Mouse (Mus musculus): ENCODE results near the gene Defb22. TPM values are rescaled to one million over a fixed set of nuclear protein-coding genes. Genes with fewer than 3 reads are reported as not detected.

Gene Defb22
- total RNA-seq (2015) (not detected in 2 replicates), total RNA-seq (2017) (not detected in 2 replicates)

DNA sequence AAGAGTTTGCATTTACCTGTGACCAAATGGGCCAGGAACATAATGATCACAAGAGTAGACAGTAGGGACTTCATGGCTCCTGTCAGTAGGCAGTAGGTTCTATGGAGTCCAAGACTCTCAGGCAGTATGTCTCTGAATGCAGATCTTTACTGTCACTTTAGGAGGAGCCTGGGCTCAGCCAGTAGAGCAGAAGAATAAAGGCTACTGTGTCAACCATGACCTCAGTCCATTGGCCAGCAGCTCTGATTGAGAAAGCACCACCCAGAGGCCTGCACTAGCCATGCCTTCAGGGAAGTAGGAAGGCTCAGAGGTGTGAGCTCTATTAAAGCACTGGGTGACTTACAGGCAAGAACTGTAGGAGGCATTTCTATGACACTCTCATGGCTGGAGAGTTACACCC lies at the start of gene Defb22:
Gene Defb22 (minus strand): TSS at position 101 of the 400 bp plus-strand sequence.
- no peak for ATAC-seq (replicated peaks; ENCODE audit: poor library complexity)

DNA sequence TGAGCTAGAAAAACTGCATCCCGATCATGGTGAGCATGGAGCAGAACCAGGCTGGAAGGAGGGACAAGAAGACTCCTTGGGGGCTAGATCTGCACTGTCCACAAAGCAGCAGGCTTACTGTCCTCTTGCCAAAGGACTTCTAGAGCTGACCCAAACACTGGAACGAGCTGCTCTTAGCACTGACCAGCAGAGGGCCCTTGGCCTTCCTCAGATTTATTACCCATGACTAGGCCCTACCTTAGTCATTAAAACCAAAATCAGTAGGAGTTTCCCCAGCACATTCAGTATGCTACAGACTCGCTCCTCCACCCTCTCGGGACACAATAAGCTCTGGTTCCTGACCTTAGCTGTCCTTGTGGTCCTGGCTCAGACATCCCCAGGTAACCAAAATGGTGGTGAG lies 28.0 kb upstream of the Defb22 start, which contains the start of gene Defb28:
Gene Defb28 (plus strand): TSS at position 275 of the 400 bp plus-strand sequence.
- ATAC-seq (replicated peaks; ENCODE audit: poor library complexity) = no peak

DNA sequence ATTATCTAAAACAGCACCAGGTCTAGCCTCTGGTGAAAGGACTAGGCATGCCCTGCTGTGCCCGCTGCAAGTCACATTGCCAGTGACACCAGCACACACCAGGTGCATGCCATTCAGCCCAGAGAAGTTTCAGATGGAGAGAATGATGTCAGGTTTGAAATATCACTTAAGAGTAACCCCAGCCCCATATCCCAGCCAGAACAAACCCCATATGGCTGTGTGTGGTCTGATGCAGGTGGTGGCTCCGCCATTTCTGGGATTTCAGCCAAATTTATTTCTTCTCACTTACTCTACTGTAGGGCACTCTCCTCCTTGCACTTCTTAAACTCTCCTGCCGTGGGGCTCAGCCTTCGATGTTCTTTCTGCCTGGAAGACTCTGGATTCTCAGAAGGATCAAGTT lies 26.1 kb upstream of the Defb22 start:
- no peak for ATAC-seq (replicated peaks; ENCODE audit: poor library complexity)

DNA sequence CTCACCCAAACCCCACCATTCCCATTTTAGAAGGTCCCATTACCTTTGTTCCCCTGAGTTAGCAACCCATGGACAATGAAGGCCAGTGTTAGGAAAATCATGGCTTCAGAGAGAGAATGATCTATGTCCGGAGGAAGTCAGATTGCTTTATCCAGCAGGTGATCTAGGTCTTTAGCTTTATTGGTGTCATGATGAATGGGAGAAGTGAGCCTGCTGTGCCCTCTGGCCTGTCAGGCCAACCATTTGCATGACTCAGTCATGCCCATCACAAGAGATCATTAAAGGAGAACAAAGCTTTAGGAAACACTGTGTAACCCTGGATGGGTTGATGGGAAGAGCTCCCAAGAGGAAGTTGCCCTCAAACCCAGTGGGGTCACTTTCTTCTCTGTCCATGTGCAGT lies 21.7 kb upstream of the Defb22 start, which contains the start of gene Defb26:
Gene Defb26 (minus strand): TSS at position 101 of the 400 bp plus-strand sequence.
- ATAC-seq (replicated peaks; ENCODE audit: poor library complexity) = no peak

DNA sequence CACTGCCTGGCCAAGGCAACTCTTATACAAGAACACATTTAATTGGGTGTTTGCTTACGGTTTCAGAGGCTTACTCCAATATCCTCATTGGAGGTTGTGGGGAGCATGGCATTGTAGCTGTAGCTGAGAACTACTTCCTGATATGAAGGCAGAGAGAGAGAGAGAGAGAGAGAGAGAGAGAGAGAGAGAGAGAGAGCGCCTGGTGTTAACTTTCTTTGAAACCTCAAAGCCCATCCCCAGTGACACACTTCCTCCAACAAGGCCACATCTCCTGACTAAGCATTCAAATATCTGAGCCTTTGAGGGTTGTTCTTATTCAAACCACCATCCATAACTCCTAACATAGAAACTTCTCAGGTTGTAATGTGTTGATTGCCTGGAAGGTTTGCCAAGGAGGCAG lies 14.0 kb upstream of the Defb22 start:
- ATAC-seq (replicated peaks; ENCODE audit: poor library complexity) = no peak

DNA sequence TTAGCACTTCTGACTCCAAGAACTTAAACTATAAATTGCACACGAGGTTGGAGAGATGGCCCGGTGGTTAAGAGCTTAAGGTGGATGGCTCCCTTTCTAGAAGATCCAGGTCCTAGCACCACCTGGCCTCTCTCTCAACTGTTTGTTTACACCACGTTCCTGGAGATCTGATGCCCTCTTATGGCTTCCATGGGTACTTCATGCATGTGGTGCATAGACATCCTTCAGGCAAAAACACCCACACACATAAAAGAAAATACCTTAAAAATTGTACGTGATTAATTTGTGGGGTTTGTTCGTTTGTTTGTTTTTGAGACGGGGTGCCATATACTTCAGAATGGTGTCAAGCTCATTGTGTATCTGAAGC lies 10.9 kb upstream of the Defb22 start:
- peak; percentile 73 for ATAC-seq (replicated peaks; ENCODE audit: poor library complexity)

DNA sequence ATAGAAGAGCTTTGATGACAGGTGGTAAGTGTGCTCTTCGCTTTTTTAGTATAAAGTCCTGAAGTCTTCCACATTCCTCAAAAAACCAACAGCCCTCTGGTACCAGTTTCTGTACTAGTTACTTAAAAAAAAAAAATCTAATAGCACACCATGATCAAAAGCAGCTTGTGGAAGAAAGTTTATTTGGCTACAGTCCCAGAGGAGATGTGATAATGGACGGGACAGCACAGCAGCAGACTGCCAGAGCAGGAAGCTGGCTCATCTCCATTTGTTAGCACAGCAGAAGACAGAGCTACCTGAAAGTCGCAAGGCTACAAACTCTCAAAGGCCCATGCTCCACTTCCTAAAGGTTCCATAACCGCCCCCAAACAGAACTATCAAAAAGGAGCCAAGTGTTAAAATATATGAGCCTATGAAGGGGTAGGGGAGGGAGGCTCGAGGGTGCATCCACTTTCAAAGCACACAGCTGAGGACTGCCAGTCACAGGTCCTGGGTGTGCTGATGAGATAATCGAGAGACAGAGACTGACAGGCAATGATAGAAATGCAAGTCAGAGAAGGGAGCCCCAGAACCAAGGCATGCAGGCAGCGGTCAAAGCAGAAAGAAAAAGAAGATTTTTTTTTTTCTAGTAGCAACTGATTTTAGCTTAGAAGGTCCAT lies 10.4 kb upstream of the Defb22 start:
- ATAC-seq (replicated peaks; ENCODE audit: poor library complexity) = peak; percentile 93

DNA sequence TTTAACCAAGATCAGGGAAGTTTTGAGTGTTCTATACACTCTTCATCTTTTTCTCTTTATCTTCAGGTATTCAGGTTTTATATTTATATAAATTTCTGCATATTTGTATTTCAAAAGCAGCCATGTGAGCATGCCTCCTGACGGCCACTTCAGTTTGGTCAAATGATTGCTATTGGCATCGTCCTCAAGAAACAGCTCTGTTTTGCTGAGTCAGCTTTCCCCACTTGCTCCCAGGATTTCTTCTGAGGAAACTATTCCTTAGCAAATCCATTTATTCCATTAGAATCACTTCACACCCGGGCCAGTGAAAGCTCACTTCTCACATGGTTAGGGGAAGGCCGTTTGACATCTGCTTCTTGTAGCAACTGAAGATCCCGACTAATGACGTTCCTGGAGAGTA lies 8.1 kb upstream of the Defb22 start:
- no peak for ATAC-seq (replicated peaks; ENCODE audit: poor library complexity)

DNA sequence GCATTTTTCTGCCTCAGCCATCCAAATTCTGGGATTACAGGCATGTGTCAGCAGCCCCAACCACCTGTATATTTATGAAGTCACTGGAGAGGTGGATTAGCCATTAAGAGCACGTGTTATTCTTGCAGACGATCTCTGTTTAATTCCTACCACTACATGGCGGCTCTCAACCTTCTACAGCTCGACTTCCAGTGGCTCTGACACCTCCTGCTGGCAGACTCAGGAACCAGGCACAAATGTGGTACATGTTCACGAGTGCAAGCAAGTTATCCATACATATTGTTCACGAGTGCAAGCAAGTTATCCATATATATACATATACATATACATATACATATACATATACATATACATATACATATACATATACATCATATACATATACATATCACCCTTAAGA lies 3.2 kb upstream of the Defb22 start:
- no peak for ATAC-seq (replicated peaks; ENCODE audit: poor library complexity)

DNA sequence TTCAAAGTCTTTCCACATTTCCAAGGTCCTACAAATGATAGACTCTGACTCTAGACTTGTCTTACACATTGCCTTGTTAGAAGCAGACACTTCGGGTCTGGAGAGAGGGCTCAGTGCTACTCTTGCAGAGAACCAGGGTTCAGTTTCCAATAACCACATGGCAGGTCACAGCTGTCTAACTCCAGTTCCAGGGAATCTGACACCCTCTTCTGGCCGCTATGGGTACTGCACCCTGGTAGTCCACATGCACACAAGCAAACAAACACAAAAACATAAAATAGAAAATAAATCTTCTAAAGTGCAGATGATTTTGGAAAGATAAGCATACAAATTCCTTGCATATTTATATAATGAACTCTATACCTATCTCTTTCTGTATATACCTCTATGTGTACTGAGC lies 2.9 kb downstream of the Defb22 start:
- ATAC-seq (replicated peaks; ENCODE audit: poor library complexity) = no peak

DNA sequence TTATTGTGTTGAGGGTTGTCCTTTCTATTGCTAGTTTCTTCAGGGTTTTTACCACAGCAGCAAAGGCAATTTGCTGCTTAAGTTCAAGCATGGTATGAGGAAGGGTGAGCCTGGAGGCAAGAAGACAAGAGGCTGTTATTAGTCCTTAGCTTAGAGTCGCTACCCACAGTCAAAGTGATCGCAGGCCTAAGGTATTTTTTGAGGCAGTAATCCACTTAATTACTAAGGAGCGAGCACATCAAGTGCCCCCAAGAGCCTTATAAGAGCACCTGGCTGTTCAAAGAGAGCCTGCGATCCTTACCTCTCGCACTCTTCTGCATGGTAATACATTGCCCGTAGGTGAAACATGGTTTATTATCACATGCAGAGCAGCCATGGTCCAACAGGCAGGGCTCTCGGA lies 8.2 kb downstream of the Defb22 start:
- no peak for ATAC-seq (replicated peaks; ENCODE audit: poor library complexity)

DNA sequence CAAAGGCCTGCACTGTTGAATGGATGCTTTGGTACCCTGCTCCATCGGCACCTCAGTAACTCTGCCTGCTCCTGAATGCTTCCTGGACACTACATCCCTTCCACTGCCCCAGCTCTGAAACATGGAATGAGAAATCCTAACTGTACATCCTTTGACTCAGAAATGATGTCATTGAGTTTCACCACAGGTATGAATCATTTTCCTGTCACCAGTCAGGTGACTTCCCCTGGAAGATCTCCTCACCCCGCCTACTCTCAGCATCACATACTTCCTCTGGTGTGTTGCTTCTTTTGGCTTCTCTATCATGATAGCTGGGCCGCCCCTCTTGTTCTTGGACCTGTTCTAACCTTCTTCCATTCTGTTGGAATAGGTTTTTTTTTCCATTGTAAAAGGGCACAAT lies 9.1 kb downstream of the Defb22 start:
- 0 out of 2 replicates have a peak, but pooled peaks have one; percentile 23 for ATAC-seq (replicated peaks; ENCODE audit: poor library complexity)

DNA sequence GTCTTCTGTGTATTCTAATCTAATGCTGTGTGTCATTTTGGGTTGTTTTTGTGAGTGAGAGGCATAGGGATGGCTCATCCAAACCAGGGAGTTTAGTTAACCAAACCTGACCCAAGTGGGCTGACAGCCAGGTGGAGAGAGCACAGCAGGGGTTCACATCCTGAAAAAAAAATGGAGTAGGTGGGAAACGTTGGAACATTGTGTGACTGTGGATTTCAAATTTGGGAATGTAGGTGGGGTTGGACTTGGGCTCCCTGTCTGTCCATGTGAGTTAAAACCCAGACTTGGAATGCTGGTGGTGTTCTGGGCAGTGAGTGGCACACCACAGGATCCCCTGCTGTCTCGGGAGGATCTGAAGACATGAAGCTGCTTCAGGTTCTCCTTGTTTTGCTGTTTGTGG lies 13.2 kb downstream of the Defb22 start, which contains the start of gene Defb20:
Gene Defb20 (plus strand): TSS at position 301 of the 400 bp plus-strand sequence.
- no peak for ATAC-seq (replicated peaks; ENCODE audit: poor library complexity)

DNA sequence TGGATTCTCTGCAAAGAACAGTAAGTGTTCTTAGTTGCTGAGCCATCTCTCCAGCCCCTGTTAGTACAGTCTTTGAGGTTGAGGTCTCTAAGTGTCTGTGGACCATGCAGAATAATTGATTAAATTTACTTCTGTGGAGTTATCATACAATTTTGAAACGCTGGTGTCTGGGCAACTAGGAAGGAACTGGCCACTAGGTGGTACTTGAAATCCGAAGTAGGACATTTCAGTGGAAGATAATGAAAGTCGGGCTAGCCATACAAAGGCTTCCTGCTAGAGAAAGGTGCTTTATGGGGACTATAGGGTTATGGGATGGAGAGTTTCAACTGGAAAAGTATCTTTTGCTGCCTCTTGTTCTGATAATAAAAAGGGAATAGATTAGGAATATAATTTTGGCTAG lies 17.5 kb downstream of the Defb22 start:
- ATAC-seq (replicated peaks; ENCODE audit: poor library complexity) = no peak

DNA sequence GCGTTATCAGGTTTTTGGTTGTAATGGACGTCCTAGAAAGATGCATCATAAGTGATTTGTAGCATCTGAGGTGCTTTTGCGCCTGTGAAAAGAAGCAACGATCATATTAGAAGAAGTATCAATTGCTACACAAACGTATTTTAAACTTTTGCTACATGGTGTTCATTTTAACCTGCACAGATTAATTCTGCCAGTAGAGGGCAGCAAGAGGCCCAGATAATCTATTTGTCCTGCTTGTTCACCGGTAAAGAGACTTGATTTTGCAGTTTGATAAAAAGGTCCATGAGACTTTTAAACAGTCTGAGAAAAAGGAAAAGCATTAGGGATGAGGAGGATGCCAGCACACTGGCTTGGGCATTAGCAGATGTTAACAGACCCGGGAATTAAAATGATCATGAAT lies 19.0 kb downstream of the Defb22 start:
- peak; percentile 70 for ATAC-seq (replicated peaks; ENCODE audit: poor library complexity)

DNA sequence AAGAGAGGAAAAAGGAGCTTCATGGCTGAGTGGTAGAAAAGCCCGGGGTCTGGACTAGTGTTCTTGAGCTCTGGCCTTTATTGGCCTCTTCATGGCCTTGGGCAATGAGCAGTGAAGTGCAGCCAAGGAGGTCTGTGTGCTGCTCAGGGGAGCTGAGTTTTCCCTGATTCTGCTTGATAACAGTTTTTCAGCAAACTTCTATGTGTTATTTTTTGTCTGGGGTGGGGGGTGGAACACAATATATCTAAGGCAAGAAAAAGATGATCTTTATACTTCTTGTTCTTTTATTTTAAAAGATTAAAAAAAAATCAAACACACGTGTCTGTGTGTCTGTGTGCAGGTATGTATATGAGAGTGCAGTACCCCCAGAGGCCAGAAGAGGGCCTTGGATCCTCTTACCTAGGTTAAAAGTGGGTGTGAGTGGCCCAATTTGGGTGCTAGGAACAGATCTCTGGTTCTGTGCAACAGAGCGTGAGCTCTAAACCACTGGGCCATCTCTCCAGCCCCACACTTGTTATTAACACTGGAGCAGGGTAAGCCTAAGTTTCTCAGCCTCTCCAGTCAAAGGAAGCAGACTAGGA lies 25.3 kb downstream of the Defb22 start, which contains the start of gene Defb23:
Gene Defb23 (minus strand): TSS at position 51 of the 581 bp plus-strand sequence.
- ATAC-seq (replicated peaks; ENCODE audit: poor library complexity) = no peak

DNA sequence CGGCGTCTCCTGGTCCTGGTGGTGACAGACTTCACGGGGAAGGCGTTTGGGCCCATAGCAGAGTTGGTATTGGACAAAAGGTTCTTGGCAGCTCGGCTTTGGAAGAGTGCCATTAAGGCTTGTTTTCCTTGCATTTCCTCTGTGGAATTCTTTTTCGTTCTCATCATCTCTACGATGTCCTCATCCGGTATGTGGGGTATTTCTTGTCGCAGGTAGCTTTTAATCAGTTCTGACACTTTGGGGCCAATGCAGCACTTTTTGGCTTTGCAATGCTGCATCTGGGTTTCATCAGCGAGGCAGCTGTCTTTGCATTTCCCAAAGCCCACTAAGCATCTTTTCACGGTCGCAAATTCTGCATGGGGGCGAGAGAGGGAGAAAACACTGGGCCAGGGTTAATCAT lies 30.7 kb downstream of the Defb22 start:
- no peak for ATAC-seq (replicated peaks; ENCODE audit: poor library complexity)

DNA sequence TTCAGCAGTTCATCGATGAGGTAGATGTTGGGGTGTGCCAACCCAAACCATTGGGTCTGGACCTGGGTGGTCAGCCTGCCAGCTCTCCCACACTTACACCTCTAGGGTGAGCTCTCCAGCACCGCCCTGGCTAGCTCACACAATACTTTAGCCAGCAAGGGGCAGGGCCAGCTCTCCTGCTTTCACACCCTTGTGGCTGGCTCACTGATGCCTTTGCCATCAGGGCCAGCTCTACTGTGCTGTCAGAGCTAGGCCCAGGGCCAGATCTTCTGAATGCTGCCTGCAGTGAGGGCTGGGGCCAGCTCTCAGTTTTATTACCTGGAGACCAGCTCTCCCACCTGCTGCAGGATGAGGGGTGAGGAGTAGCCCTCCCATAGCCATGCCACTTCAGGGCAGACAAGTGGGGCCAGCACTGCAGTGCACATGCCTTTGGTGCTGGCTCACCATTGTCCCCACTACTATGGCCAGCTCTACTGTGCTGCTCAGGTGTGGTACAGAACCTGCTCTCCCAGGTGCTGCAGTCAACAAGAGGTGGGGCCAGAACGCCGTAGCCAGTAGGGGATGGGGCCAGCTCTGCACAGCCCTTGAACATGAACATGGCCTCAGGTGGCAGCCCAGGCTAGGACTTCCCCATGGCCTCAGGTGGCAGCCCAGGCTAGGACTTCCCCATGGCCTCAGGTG lies 37.7 kb downstream of the Defb22 start:
- no peak for ATAC-seq (replicated peaks; ENCODE audit: poor library complexity)

DNA sequence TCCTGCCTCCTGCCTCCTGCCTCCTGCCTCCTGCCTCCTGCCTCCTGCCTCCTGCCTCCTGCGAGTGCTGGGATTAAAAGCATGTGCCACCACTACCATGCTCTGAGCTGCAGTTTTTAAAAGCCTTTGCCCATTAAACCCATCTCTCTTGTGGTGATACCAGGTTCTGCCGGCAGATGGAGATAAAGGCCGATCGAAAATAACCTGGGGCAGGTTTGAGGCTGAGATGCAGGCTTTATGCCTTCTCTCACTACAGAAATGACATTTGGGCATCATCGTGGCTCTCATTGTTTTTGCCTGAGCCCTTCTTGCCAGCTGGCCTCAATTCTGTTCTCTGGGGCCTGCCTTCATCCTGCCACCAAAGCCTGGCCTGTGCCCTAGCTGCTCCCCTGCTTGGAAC lies 39.7 kb downstream of the Defb22 start:
- peak; percentile 81 for ATAC-seq (replicated peaks; ENCODE audit: poor library complexity)

DNA sequence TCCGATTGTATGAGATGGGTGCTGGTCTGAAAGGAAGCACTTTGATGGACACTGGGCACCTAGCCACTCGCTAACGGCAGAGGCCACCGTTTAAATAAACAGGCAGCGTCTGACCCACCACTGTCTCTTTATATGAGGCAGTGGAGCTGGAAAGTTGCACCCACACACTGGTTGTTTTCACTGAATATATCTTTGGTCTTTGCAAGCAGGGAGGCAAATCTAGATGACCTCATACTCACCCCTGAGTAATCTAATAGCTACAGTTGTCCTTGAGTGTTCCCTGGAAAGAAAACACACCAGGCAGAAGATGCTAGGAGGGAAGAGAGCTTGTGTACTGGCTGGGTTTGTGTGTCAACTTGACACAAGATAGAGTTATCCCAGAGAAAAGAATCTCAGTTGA lies 42.5 kb downstream of the Defb22 start:
- no peak for ATAC-seq (replicated peaks; ENCODE audit: poor library complexity)

DNA sequence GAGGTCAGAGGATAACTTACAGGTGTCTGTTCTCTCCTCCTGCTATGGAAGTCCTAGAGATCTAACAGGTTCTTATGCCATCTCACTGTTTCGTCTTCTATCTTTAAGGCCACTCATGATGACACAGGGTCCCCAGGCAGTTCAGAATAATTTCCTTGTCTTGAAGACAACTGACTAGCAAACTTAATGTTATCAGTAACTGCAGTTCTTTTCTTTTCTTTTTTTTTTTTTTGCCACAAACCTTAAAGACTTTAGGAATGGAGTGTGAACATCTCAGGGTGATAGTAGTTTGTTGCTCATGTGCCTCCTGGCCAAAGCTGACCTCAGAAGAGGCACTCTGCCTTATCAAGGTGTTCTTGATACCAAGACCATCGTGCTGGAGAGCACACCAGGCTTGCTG lies 43.3 kb downstream of the Defb22 start:
- ATAC-seq (replicated peaks; ENCODE audit: poor library complexity) = peak; percentile 69

DNA sequence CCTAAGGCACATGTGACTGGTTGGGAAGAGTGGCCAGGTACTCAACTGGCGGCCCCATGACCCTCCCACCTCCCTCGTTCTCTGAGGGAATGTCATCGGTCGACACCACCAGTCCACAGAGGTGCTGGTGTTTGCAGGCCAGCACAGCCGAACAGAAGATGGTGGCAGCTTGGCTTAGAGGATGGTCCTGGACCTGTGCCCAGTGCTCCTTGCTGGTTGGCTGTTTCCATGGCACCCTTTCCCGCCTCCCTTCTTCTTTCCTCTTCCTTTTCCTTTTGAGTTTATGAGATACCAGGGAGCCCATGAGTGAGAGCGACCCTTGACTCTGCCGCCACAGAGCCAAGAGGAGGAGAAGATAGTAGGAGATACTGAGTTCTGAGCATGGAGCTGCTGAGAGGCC lies 46.7 kb downstream of the Defb22 start:
- no peak for ATAC-seq (replicated peaks; ENCODE audit: poor library complexity)
